Comparison of ENCODE assay signal across 11 mouse cellular contexts in the genomic region with DNA sequence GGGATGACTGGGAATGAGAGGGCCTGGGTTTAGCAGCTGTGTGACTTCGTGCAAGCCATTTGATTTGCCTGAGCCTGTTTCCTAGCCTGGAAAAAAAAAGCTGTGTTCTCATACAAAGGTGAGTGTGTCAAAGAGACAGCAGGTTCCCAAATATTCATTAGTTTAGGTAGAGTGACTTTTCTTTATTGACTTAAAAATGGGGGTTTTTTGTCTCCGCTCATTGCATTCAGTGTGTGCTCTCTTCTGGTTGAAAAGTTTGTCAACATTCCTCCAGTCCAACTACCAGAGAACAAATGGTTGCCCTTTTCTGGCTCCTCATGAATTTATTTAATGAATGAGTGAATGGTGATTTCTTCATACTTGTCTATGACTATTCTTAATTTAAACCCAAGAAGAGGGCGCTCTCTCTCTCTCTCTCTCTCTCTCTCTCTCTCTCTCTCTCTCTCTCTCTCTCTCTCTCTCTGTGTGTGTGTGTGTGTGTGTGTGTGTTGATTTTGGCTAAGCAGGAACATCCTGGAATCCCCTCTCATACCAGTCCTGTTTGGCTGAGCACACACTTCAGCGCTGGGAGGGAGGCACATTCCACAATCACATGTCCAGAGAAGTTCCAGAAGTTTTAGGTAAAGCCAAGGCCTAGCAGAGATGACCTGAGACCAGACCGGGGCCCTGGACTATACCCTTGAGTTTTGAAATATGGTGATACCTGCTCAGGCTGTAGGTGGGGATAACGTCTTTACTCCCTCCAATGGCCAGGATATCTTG. TPM values are rescaled to one million over a fixed set of nuclear protein-coding genes. Genes with fewer than 3 reads are reported as not detected.
A peak's percentile ranks its signal among the peaks of the same experiment; 100 is the strongest.
DNase-seq lines count a peak whose midpoint lies in the region; ATAC-seq and TF ChIP-seq lines count a peak whose summit lies in the region.
"Had no signal": no experiment of that assay in that cellular context is flagged by ENCODE, and none has a peak within 500 bp of the region (broad histone marks: within the 10 kb centered on the region; RNA-seq: fewer than 3 reads in every experiment).

No protein-coding gene starts in this region.

- no peak overlapping the region for H3K27ac ChIP-seq in forebrain, postnatal 0 days (ENCODE audit: low read depth, low read length)
- H3K27ac ChIP-seq in midbrain, embryonic 14.5 days (replicated peaks; ENCODE audit: low read depth, low read length): no peak overlapping the region
- H3K27ac ChIP-seq: stomach, embryonic 15.5 days had no signal

- no peaks in the 10 kb centered on the region for H3K36me3 ChIP-seq in forebrain, postnatal 0 days (ENCODE audit: insufficient read depth)
- no peaks in the 10 kb centered on the region for H3K36me3 ChIP-seq in midbrain, embryonic 14.5 days (ENCODE audit: control insufficient read depth, insufficient read depth, low read length)
- H3K36me3 ChIP-seq: stomach, embryonic 15.5 days had no signal

- H3K4me1 ChIP-seq in forebrain, postnatal 0 days (ENCODE audit: insufficient read depth): no peaks in the 10 kb centered on the region
- peaks cover 14% of the 10 kb centered on the region for H3K4me1 ChIP-seq in midbrain, embryonic 14.5 days (ENCODE audit: control insufficient read depth, insufficient read depth, low read length)

- no peak overlapping the region for H3K9ac ChIP-seq in forebrain, postnatal 0 days
- H3K9ac ChIP-seq in midbrain, embryonic 14.5 days (replicated peaks; ENCODE audit: low read length): no peak overlapping the region
- H3K9ac ChIP-seq: stomach, embryonic 15.5 days had no signal

- H3K27me3 ChIP-seq in forebrain, postnatal 0 days (ENCODE audit: insufficient read depth, low read length): peaks cover 21% of the 10 kb centered on the region; the same call in 1 of the 2 replicates
- peaks cover 31% of the 10 kb centered on the region for H3K27me3 ChIP-seq in midbrain, embryonic 14.5 days (ENCODE audit: control insufficient read depth, insufficient read depth, low read length)

- WGBS in forebrain, postnatal 0 days: 59% methylated on average over 6 of the region's 6 CpGs
- WGBS in midbrain, embryonic 14.5 days: 56% methylated on average over 6 of the region's 6 CpGs

- DNase-seq in embryo, embryonic 9.5 days (ENCODE audit: extremely low spot score): peak; percentile 13
- no peak for DNase-seq in embryo, embryonic 10 days (ENCODE audit: low spot score)
- peak; percentile 13 to 19 for DNase-seq in kidney, postnatal 36 days
- no peak for DNase-seq in kidney, adult 11 months
- DNase-seq in forebrain, postnatal 0 days: no peak
- no peak for DNase-seq in midbrain, embryonic 14.5 days
- no peak for DNase-seq in adrenal gland, postnatal 10 days
- DNase-seq: adrenal gland, postnatal 25 days; cerebellum, adult 9-11 months had no signal

- TF ChIP-seq CTCF in forebrain, postnatal 0 days (IDR thresholded peaks at IDR 0.05; ENCODE audit: low read depth): no peak

- H3K4me3 ChIP-seq in forebrain, postnatal 0 days (ENCODE audit: low read depth, low read length): peak overlapping the region; percentile 57; the same call in 1 of the 2 replicates
- peak overlapping the region; percentile 56; the same call in 1 of the 2 replicates for H3K4me3 ChIP-seq in midbrain, embryonic 14.5 days (replicated peaks; ENCODE audit: low read depth, low read length)

- no peaks in the 10 kb centered on the region for H3K9me3 ChIP-seq in forebrain, postnatal 0 days (ENCODE audit: low read length)
- H3K9me3 ChIP-seq in midbrain, embryonic 14.5 days (ENCODE audit: control insufficient read depth, low read length): 0 out of 2 replicates have a peak, but pooled peaks cover 5% of the 10 kb centered on the region
- H3K9me3 ChIP-seq: stomach, embryonic 15.5 days had no signal

- no peak for ATAC-seq in forebrain, postnatal 0 days
- ATAC-seq in midbrain, embryonic 14.5 days (ENCODE audit: low FRiP score, low TSS enrichment): no peak
- ATAC-seq in inflammation-experienced regulatory T-cells, adult 6 months: no peak

- H3K4me2 ChIP-seq in forebrain, postnatal 0 days (ENCODE audit: low read depth): peak overlapping the region; percentile 99
- peak overlapping the region; percentile 100 for H3K4me2 ChIP-seq in midbrain, embryonic 14.5 days (ENCODE audit: low read length)

RNA-seq across cellular contexts. Expression of a gene that starts 2.6 kb away (rescaled TPM):
- total RNA-seq in forebrain, postnatal 0 days (2014; rRNA removed): 18.2 and 25.8 TPM in 2 replicates
- polyA plus RNA-seq in forebrain, postnatal 0 days (2015; fragmentation: Nextera tagmentation; extraction: Ambion mirVana): 20.5 and 26.4 TPM in 2 replicates
- 35.9 and 39.6 TPM in 2 replicates for polyA plus RNA-seq in midbrain, embryonic 14.5 days (2014; fragmentation: Nextera tagmentation; extraction: Ambion mirVana)
- total RNA-seq in adrenal gland, postnatal 10 days (2021): 10 to 100 TPM; 12.9 to 14.2 TPM
- under 1 TPM; 0.59 to 0.84 (median 0.72) TPM for polyA plus RNA-seq in inflammation-experienced regulatory T-cells, adult 6 months (2017; shearing (Covaris generic))

Comparison
In these comparisons a context has a peak if more than half of its experiments do, and no peak if none do; other contexts are left out.
1. DNase-seq: peak in embryo, embryonic 9.5 days (single experiment) and kidney, postnatal 36 days (2 of 2); none in embryo, embryonic 10 days (single experiment), kidney, adult 11 months (single experiment), forebrain, postnatal 0 days (single experiment), midbrain, embryonic 14.5 days (single experiment) and adrenal gland, postnatal 10 days (single experiment).
2. RNA of a gene that starts 2.6 kb away (polyA plus RNA-seq): 35.9 to 39.6 TPM in midbrain, embryonic 14.5 days and 20.5 to 26.4 TPM in forebrain, postnatal 0 days; 0.59 to 0.84 TPM in inflammation-experienced regulatory T-cells, adult 6 months; every median in the first group is over 10 times any median in the second.